Mouse (Mus musculus): ENCODE data around the gene Coq10b.

Gene Coq10b

DNA sequence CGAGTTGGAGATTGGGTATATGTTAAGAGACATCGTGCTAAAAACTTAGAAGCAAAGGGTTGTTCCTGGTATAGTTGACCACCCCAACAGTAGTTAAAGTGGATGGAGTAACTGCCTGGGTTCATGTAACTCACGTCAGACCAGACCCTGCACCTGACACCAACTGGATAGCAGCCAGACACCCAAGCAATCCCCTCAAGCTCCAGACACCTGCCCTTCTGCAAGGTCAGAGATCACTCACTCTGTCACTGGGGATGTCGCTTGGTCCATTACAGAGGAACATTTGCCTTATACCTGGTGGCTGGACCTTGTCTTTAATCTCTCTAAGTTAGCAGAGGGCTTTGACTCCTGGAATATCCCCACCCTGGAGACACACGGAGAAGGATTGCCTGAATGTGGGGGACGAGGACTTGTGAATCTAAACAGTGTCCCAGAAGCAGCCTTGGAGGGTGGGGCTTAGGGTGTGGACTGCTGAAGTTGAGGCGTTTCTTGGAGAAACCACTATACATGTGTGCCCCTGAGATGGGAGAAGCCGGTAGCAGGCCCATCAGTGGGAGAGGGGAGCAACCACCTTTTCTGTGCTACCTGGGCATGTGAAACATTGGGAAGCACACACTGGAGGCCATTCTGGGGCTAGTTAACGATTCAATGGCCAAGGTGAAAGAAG, 54.5 kb downstream of the Coq10b start:
- no peak for DNase-seq (ENCODE audit: low spot score in 2 of 2)

GRCm38 (mm10) chr1:55107644-55108043, 55.1 kb downstream of the Coq10b start:
- DNase-seq (ENCODE audit: low spot score in 2 of 2): no peak

- DNase-seq (ENCODE audit: low spot score in 2 of 2): no peak
Observed at GRCm38 (mm10) chr1:55108473-55108872, 55.9 kb downstream of the Coq10b start.

DNA sequence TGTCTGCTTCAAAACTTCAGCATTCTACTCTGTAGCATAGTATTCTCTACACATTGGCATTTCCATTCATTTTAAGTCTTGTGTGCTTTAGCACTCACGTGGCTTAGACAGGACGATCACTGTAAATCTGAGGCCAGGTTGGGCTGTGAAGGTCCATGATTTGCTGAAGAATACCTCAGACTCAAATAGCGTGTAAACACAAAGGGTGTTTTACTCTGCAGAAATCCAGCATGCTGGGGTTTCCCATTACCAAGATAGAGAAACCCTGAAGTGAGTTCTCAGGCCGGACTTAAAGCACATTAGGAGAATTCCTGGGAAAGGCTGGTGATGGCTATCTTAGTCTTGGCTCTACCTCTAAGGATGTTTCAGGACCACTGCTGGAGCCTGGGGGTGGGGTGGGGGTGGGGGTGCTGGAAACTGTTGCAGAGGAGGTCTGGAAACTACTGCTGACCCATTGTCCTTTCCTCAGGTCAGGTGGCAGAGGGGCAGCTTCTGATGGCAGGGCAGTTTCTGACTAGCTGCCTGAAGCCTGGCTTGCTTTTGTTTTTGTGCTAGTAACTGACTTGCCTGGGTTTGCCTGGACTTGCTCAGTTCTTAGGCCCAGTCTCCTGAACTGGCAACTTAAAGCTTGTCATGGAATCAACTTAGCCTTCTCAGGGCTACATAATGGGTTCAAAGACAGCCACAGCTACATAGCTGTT, 56.6 kb downstream of the Coq10b start:
- DNase-seq (ENCODE audit: low spot score in 2 of 2): no peak

Data from natural killer cell, adult 2 months (primary cell).